Mouse (Mus musculus) G1E (cell line): Measurements from ENCODE around the gene Taf4.

Experiments used
- CTCF ChIP-seq: IDR thresholded peaks from 2 replicates; pipeline ENCODE4 v1.5.1; 2012; ENCODE audit warnings: low read depth, low read length, inconsistent platforms, mixed read lengths
- GATA1 ChIP-seq: IDR thresholded peaks from 2 replicates; pipeline ENCODE4 v1.6.1; 2012; ENCODE audit warnings: borderline replicate concordance, low read length, inconsistent platforms, mixed read lengths
- GATA2 ChIP-seq: IDR thresholded peaks from 2 replicates; pipeline ENCODE4 v1.6.1; 2012; ENCODE audit warnings: low read depth, low read length, inconsistent platforms, borderline replicate concordance
- POLR2AphosphoS5 ChIP-seq: IDR thresholded peaks from 2 replicates; pipeline ENCODE4 v1.6.1; 2012; ENCODE audit warnings: low read depth, low read length, inconsistent platforms; ENCODE audit not compliant: insufficient replicate concordance

GRCm38 (mm10) chr2:180020919-180021318 lies 44.5 kb upstream of the Taf4 start:
- TF ChIP-seq CTCF, result no peak
- no peak for TF ChIP-seq POLR2AphosphoS5
- no peak for TF ChIP-seq GATA1
- no peak for TF ChIP-seq GATA2
